Mouse (Mus musculus): ENCODE data around the gene Zfc3h1.

Zfc3h1 gene

DNA sequence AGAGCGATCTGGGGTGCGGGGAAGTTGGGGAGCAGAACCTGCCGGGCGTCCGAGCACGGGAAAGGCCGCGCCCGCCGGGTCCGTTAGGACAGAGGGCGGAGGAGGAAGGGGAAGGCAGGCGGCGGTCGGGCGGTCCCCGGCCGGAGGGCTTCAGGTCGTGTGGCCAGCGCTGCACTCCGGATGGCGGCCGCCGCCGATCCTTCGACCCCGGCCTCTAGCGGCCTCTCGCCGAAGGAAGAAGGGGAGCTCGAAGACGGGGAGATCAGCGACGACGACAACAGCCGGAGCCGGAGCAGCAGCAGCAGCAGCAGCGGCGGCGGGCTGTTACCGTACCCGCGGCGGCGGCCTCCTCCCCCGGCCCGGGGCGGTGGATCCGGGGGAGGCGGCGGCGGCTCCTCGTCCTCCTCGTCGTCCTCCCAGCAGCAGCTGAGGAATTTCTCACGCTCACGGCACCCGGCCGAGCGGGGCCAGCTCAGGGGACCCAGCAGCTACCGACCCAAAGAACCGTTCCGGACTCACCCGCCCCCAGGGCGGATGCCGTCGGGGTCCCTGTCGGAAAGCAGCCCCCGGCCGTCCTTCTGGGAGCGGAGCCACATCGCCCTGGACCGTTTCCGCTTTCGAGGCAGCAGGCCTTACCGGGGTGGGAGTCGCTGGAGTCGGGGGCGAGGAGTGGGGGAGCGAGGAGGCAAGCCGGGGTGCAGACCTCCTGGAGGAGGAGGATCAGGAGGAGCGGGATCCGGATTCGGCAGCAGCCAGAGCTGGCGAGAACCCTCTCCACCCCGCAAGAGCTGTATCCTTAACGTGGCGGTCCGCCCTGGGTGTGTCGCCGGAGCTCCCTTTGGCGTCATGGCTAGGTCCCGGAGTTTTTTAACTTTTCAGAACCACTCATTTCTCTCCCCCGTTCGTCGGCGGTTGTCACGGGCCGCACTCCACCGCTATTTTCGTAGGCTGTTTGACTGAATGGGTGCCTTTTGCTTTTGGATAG, 551 bp downstream of the Zfc3h1 start:
- peak in 1 of 2 experiments; percentile 47 for DNase-seq

DNA sequence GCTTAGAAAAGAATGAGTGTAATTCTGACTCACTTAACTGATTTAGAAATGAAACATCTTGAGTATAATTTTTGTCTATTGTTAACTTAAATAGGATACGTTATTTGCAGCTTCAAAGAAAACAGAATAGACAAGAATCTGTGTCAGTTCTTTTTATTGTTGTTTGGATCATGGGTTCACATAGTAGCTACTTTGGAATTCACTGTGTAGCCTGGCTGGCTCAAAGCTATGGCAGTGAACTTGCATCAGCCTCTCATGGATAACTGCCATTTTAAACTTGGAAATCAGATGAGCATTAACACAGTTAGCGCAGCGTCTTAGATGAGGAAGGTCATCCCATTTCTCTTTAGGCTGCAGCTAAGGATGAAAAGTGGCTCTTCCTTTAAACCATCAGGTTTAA, 3.1 kb downstream of the Zfc3h1 start:
- no peak for DNase-seq

DNA sequence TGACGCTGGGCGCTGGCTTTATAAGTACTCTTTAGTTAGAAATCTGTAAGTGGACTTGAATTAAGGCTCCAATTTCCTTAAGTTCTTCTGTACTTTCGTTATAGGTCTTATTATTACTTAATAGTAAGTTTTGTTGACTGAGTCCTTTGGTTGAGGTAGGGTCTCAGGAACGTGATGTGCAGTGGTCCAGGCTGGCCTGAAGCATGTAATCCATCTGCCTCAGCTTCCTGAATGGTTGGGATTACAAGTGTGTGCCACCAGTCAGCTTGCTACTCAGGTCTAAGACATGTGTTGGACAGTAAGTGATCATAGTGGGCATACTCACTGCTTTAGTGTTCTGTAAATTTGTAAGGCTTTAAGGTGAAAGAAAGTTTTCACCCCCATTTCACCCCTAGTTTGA, 6.3 kb downstream of the Zfc3h1 start:
- DNase-seq: no peak

DNA sequence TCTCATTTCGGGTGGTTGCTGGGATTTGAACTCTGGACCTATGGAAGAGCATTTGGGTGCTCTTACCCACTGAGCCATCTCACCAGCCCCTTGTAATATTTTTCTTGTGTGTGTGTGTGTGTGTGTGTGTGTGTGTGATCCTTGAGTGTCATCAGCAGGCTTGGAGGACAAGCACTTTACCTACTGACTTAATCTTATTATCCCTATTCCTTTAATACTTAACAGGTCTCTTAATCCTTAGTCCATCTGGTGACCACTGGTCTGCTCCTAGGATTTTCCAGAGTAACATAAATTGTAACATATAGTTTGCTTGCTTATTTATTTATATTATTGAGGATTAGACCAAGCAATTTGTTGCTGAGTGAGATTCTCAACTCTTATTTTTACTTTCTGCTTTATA, 7.1 kb downstream of the Zfc3h1 start:
- DNase-seq: no peak

DNA sequence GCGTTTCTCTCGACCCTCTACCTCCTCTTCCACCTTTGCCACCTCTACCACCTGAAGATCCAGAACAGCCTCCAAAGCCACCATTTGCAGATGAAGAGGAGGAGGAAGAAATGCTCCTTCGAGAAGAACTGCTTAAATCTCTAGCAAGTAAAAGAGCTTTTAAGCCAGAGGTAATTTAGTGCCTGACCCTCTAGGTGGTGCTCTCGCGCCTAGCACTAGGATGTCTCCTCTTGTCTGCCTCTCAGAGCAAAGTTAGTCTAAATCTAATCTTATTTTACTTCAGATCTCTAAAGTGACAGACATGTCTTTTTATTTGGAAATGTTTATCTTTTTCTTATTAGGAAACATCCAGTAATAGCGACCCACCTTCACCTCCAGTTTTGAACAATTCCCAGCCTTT, 21.6 kb downstream of the Zfc3h1 start:
- DNase-seq: peak; percentile 52 to 59

DNA sequence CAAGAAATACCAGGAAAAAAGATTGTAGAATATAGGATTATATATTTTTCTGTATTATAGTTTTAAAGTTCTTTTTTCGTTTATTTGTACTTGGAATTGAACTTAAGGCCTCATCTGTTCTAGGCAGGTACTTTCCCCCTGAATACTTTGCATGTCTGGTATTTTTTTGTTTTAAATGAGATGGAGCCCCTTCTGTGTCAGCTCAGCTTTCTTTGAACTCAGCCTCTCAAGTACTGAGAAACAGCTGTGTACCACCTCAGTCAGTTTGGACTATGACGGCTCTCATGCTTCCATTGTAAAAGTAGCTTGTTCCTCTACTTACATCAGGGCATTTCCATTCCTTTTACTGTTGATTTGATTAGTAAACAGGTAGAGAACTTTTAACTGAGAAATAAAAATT, 28.7 kb downstream of the Zfc3h1 start:
- no peak for DNase-seq

DNA sequence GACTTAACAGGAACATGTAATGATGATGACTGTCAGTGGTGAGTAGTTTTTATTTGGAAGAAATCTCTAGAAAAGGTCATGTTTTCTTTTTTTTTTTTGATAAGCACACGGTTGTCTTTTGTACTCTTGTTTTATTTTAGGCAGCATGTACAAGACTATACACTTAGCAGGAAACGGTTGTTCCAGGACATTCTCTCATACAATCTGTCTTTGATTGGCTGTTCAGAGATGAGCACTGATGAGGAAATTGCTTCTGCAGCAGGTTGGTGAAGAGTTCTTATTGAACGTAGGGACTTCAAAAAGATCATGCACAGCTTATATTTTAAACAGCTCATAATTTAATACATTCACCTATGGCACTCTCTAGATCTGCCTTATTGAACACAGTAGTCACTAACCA, 29.3 kb downstream of the Zfc3h1 start:
- DNase-seq: no peak

DNA sequence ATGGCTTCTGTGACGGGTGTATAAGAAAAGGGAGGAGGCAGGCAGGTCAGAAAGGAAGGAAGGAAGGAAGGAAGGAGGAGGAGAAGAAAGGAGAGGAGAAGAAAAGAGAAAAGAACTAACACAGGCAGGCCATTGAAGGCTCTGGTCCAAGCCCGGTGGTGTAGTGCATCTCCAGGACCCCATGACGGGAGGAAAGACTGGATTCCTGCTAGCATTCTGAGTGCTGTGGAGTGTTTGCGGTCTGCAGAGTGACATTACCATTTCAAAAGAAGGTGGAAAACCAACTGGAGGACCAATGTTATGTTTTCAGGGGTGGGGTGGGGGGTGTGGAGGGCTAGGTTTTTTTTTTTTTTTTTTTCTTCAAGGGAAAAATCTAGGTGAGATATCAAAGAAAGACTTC, 37.2 kb downstream of the Zfc3h1 start:
- DNase-seq: no peak

DNA sequence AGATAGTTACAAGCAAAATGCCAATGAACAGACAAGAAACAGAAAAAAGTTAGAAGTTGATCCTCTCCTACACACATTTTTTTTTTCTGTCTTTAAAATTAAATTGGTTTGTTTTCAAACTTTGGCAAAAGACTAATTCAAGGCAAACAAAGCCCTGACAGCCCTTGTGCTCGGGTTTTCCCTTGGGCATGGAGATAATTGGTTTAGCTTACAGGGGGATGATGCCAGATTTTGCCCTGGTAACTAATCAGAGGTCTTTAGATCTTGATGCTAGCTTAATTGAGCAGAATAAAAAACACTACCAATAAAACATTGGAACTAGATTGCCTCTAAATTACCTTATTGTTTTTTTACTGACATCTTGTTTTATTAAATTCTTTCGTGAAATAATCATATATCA, 40.6 kb downstream of the Zfc3h1 start:
- DNase-seq: no peak

DNA sequence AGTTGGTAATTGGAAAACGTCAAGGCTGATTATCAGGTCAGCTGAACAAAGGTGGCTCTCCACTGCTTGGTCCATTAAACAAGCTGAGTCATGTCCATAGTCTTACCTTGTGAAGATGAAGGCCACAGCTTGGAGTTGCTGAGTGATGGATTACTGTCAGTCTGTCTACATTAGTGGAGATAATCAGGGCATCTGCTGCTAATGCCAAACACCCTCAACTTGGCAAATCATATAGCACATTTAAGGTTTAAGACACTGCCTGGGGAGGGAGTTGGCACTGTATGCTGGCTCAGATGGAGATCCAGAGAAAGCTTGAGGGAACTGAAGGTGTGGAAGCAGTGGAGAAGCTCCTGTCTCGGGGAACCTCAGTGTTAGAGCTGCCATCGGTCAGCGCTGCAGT, 52.5 kb downstream of the Zfc3h1 start:
- DNase-seq: no peak

DNA sequence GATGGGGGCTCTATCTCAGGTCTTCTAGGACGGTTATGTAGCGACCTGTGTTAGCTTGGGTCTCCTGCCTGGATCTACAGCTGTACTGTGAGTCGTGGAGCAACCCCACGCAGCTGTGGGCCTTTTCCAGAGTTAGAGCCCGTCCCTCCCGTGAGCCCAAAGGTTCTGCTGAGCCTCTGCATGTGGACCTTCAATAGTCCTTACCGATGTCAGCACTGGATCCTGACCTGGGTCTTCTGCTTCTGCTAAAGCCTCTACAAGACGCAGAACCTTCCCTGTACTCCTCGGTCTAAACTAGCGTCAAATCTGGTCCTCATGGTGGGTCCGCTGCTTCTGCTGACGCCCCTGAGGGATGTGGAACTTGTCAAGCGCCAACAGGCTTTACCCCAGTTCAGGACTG, 63.9 kb downstream of the Zfc3h1 start:
- DNase-seq: no peak

DNA sequence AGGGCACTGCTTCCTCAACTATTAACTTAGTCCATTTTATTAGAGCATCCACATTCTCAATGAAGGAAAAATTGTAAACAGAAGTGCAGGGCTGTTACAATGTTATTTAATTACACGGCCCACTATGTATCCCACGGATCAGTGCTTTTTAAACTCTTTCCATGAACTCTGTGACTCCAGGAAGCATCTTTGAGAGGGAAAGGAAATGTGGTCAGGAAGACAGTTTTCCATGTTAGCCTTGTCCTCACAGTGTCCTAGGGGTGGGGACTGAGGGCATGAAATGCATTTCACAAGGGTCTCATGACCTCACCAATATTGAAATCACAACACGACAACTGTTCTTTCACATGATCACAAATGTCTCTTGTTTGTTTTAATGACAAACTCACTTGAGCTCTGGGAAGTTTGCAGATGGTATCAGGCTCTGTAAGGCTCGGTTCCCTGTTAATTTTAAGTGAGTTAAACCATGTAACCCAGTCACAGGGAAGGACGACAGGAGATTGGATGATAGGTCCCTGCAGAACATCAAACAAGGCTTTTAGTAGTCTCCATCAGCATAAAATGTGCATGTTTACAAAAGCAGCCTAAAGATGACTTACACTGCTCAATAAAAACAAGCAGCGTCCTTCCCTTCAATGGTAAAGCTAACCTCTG, 72.7 kb downstream of the Zfc3h1 start:
- DNase-seq: no peak

DNA sequence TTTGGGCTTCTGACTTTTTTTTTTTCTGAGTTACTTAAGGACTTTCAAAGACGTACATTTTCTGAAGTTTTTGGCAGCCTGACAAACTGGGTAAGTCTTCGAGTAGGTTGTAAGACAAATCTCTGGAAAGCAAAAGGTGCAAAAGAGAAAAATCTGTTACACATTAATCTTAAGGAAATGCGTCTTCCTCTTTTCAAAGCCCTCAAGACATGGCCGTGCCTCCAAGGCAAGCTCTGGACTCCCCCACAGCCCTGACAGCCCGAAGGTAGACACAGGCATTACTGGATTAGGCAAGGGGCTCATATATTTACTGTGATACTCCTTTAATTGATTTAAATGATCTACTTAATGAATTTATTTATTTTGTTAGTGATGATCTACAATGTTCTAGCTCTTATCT, 77.9 kb downstream of the Zfc3h1 start:
- DNase-seq: no peak

DNA sequence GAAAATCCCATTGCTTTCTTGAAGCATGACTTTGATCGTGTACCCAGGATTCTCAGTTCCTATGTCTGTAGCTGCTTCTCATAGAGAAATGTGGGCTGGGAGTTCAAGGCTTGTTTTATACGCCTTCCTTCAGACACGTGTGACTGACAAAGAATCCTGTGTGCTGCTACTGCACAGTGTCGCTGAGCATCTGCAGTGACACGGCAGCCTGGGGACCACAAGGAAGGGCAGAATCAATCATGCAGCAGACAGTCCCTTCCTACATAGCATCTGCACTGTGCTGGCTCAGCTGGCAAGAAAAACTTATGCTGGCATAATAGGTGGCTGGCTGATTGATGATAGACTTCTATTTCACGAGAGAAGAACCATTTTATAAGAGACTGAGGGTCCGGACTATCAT, 80.3 kb downstream of the Zfc3h1 start:
- no peak for DNase-seq

DNA sequence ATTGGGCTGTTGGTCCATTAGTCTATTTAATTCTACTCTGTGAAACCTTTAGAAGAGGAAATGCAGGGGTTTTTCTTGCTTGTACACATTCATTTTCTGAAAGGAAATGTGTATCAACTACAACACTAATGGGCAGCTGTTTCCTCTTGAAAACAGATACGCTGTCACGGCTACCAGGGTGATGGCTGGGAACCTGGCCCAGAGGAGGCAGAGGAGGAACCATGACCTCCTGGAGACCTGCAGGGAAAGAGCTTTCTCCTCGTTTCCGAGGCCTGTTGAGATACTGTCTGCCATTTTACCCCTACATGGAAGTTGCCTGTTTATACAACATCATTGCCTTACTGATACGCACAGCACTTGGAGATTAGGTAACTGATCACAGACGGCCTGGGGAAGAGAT, 81.0 kb downstream of the Zfc3h1 start:
- no peak for DNase-seq

DNA sequence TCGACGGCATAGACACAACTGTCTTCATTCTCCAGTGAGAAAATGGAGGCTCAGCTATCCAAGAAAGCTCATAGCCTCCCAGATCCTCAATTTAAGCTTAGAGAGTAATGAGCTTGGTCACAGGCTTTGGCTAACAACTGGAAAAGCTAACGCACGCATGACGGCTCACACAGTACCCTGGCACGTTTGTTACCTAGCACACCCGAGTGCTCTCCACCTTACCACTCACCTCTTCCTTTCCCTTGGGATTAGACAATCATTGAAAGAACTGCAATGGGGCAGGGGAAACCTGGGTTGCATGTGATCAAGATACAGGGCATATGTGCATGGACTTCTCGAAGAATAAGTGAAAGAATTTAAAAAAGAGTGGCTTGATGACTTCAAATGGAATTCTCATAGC, 83.2 kb downstream of the Zfc3h1 start:
- no peak for DNase-seq

DNA sequence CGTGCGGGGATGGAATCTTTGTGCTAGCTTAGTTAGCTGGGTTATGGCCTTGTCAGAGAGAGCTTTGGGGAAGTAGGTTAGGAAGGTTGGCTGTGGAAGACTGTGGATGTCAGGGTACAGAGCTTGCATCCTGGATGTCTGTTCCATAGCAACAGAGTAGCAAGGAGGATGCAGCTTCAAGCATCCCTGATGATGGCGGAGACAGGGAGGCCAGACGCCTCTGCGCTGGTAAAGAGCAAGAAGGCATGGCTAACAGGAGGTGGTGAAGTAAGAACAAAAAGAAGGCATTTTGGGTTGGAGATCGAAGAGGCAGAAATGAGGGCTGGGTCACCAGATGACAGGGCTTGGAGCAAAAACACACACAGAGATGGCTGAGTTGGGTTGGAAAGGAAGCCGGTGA, 83.9 kb downstream of the Zfc3h1 start:
- DNase-seq: no peak

DNA sequence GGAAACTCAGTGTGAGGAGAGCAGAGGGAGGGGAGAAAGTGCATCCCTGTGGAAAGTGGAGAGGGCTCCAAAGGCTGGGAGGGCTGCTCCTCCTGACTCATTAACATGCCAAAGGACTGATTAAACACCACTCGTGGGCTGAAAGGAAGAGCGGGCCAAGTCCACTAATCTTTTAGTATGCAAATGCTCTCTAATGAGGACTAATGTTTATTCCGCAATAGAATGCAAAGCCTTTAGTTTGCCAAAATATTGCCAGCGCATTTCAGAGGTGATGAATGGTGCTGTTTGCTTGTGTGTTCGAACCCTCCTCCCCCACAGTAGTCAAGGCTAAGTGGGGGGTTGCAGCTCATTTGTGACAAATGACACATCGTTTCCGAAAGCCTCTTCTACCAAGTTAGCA, 84.3 kb downstream of the Zfc3h1 start:
- no peak for DNase-seq

DNA sequence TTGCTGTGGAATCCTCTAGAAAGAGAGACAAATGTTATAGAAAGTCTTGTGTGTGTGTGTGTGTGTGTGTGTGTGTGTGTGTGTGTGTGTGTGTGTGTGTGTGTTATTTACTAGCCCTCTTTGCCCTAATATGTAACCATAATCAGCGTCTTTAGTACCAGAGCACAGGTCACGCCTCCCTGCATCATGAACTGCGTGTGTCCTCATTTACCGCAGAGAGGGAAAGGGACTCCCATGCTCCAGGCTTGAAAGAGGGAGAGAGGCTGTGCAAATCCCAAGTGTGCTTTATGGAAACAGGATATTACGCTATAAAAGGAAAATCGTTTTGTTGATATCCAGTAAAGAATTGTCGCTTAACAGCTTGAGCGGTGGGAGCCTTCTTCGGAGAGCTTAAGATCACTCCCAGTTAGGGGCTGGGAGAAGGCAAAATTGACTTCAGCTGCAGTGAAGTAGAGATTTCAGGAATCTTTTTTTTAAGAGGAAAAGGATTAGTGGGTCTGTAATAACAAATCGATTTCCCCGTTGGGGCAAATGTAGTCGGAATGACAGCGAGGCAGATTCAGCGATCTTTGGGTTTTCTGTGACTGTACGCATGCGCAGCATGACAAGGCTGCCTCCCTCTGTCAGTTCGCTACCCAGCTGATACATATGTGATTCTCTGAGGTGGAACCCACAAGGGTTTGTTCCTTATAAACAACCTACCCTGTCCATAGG, 86.0 kb downstream of the Zfc3h1 start:
- peak; percentile 16 to 21 for DNase-seq

DNA sequence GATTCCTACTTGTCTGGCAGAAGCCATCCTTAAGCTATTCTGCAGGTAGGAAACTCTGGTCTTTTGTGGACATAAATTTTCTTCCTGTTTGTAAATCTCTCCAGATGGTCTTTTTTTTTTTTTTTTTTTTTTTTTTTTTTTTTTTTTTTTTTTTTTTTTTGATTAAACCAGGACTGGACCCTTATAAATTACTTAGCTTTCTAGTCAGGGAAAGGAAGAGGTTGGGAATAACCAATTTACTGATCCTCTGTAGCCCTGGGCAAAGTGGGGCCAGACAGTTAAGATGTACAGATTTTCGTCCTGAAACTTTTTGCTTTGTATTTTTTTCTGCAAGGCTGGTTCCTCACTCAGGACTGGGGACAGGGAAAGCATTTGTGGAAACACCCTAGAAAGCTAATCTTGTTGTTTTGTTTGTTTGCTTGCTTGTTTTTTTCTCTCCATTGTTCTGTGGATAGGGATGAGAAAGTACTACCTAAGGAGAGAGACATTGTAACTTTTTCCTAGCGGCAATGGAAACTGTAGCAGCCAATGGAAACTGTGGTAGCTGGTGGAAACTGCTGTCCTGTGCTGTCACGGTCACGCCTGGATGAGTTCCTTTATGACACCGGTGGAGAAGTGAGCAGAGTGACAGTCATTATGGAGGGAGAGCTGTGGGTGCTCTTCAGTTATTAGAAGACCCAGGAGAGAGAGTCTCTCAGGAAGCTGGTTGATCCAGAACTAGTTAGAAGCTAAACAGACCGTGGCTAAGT, 88.6 kb downstream of the Zfc3h1 start:
- no peak for DNase-seq

DNA sequence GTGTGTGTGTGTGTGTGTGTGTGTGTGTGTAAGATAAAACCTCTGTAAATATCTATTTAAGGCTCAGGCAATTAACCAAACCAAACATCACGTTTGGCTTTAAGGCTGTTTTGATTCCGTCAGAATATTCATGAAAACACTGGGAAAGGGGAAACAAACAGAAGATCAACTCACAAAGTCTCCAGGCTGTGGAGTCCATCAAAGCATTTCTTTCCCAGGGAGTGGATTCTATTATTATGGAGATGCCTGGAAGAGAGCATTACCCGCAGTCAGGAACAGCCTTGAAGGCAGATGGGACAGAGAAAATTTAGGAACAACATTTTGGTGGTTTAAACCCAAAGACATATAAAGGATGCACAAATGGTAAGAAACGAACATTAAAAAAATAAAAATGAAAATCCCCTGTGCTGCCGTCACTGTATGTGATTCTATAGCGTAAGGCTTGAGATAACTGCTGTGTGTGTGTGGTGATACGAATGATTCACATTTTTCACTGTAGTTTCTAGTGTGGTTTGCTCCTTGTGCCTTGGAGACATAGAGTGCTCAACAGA, 90.3 kb downstream of the Zfc3h1 start:
- no peak for DNase-seq

DNA sequence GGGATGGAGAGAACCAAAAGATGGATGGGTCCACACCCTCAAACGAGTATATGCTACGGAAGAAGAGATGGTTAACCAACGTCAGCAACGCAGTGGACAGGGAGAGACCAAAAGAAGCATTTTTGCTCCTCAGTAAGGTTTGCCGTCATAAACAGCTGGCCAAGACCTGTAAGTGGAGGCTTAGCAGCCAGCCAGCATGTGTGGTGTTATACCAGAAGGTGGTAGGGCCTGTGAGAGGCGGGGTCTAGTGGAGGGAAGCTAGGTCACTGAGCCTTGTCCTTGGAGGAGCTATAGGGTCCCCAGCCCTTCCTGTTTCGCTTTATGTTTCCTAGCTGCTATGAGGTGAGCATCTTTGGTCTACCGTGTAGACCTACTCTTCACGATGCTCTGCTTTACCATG, 91.7 kb downstream of the Zfc3h1 start:
- DNase-seq: no peak

All from cerebellum, adult 18-20 months (tissue).